Mouse (Mus musculus): ENCODE results near the gene Acmsd.

GRCm38 (mm10) chr1:127778611-127779010 lies 49.4 kb downstream of the Acmsd start:
- TF ChIP-seq CTCF (IDR thresholded peaks at IDR 0.05; ENCODE audit: insufficient read depth, low read depth, low read length), result no peak
- no peak for TF ChIP-seq POLR2A (IDR thresholded peaks at IDR 0.05; ENCODE audit: insufficient read depth, low read depth, low read length)
